Mouse (Mus musculus): ENCODE data around the gene Ffar4.

- no peak for TF ChIP-seq CTCF (IDR thresholded peaks at IDR 0.05; ENCODE audit: insufficient read depth, low read length)
- TF ChIP-seq POLR2A (IDR thresholded peaks at IDR 0.05; ENCODE audit: borderline replicate concordance, extremely low read depth, low read depth, low read length) = no peak
These were observed 5.3 kb upstream of the Ffar4 start for GRCm38 (mm10) chr19:38091512-38091985.

Measured in lung, adult 2 months (tissue).